Mouse (Mus musculus) NIH3T3 (cell line): ENCODE measurements around the gene Olfr1449.
"Not testable (repeated sequence)": the region's sequence is repeated elsewhere in the genome, so short reads cannot be mapped to it uniquely, and the experiment has no call there.

ENCODE experiments used
- DNase-seq: peaks from one replicate; pipeline ENCODE4 v3.0.0-alpha.2; 2012; ENCODE audit warnings: low read depth

Gene Olfr1449

GRCm38 (mm10) chr19:12930540-12930939 lies at the start of gene Olfr1449:
TSS of gene Olfr1449 (plus strand) at chr19:12930840.
- no peak for DNase-seq

- DNase-seq = no peak
Observed at GRCm38 (mm10) chr19:12883555-12883954, 47.1 kb upstream of the Olfr1449 start, which contains the start of gene Olfr1445. TSS of gene Olfr1445 (plus strand) at chr19:12883855.

GRCm38 (mm10) chr19:12893424-12893823 lies 37.2 kb upstream of the Olfr1449 start, which contains the start of gene Olfr1446:
TSS of gene Olfr1446 (minus strand) at chr19:12893524.
- no peak for DNase-seq

- no peak for DNase-seq
Observed at GRCm38 (mm10) chr19:12903643-12904042, 27.0 kb upstream of the Olfr1449 start, which contains the start of gene Olfr1447. TSS of gene Olfr1447 (minus strand) at chr19:12903743.

- no peak for DNase-seq
Observed at GRCm38 (mm10) chr19:12924319-12924718, 6.3 kb upstream of the Olfr1449 start, which contains the start of gene Olfr1448. TSS of gene Olfr1448 (minus strand) at chr19:12924419.

- no peak for DNase-seq
Observed at GRCm38 (mm10) chr19:12949958-12950357, 19.3 kb downstream of the Olfr1449 start, which contains the start of gene Olfr1450. TSS of gene Olfr1450 (plus strand) at chr19:12950258.

GRCm38 (mm10) chr19:12970082-12970481 lies 39.4 kb downstream of the Olfr1449 start:
- DNase-seq = not testable (repeated sequence)
